Mouse (Mus musculus) left cerebral cortex, postnatal 14 days (tissue): ENCODE results near the gene St6galnac3. TPM values are rescaled to one million over a fixed set of nuclear protein-coding genes. Genes with fewer than 3 reads are reported as not detected.
"Not testable (repeated sequence)": the region's sequence is repeated elsewhere in the genome, so short reads cannot be mapped to it uniquely, and the experiment has no call there.

Source experiments
- DNase-seq, 2 experiments: peaks; one replicate each; pipeline ENCODE4 v3.0.0; 2021 to 2022; ENCODE audit warnings: low spot score in 2 of 2, mixed read lengths in 1 of 2
- intact Hi-C: fragments of 180-260 bp; cut with DNase I; formaldehyde crosslinking; loops from one replicate; pipeline ENCODE4 v1.15.1; 2025
- total RNA-seq, 2 experiments: library from RNA; stranded (reverse); gene quantifications; 2 replicates each; pipeline ENCODE4 v1.2.3; 2021

St6galnac3 gene
- total RNA-seq, 2 experiments from 2014 or later = 10.8 to 12.1 TPM

DNA sequence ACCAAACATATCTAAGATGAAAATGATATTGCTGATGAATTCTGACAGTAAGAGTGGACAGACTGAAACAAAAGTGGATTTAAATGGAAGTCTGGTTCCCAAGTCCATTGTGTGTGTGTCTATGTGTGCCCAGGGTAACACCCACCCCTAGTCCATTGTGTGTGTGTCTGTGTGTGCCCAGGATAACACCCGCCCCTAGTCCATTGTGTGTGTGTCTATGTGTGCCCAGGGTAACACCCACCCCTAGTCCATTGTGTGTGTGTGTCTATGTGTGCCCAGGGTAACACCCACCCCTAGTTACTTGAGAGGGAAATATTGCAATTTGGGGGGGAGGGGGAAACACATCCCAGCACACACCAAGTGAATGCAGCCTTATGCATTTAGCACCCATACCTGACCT lies 318.1 kb downstream of the St6galnac3 start:
- intact Hi-C loops = no loop called here
- no peak for DNase-seq

DNA sequence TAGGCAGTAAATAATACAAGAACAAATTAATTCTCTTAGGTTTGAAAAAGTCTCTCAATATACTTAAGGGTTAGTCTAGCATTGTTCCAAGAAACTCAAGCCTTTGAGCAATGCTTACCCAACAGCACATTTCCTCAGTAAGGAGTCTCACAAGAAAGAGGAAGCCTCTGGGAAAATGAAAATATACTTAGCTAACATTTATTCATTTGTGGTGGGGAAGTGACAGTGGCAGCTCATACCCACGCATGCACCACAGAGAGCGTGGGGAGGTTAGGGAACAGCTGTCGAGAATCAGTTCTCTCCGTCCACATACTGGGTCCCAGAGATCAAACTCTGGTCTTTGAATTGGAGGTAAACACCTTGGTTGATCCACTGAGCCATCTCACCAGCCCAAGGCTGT lies 318.8 kb downstream of the St6galnac3 start:
- intact Hi-C loops = no loop called here
- no peak for DNase-seq

DNA sequence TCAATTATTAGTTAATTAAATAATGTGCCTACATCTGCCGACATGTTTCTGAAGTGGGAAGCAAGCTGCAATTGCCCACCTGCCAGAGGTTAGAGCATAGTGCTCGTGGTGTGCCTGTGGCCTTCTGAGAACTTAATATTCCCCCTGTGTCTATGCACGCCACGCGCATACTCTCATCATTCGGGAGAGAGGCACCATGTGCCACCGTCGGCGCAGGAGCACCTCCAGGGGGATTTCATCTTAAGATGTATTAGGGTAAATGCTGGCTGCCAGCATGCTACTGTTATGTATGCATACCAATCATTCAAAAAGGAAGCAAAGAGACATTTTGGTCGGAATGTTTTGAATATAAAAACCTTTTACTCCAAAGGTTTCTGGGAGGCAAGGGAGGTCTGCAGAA lies 319.3 kb downstream of the St6galnac3 start:
- intact Hi-C loops = no loop called here
- no peak for DNase-seq

DNA sequence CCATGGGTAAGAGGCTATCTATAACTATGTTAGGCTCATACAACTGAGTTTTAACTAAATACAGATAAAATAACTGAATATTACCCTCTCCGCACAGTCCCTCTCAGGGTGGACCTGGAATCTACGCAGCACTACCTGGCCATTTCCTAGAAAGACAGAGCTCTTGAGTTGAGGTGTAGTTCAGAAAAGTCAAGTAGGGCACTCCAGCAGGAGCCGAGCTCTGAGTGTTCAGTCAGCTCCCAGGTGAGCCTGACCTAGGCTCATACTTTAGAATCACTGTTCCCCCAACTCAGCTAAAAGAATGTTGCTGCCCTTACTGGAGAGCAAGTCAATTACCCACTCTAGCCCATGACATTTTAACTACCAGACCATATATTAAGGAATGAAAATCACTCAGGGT lies 324.7 kb downstream of the St6galnac3 start:
- no peak for DNase-seq
- intact Hi-C loops = no loop called here

DNA sequence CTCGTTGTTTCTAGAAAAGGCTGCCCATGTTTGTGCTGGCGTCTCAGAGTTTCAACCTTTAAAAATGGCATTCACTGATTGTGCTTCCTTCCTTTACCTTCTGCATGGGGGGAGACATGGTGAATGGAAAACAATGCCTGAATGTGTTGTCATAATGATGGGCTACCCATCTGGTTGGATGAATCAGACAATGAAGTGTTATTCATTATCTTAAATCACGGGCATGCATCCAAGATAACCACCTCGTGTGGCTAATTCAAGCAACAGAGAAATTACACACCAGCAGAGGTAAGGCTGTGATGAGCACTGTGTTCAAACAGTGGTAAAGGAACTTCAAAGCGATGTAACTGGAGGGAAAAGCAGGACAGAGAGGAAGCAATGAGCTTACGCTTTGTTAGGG lies 325.4 kb downstream of the St6galnac3 start:
- intact Hi-C loops = loop anchor here (10.0 kb wide), 1 partner anchor 125 kb away; no protein-coding TSS in a partner anchor
- no peak for DNase-seq

DNA sequence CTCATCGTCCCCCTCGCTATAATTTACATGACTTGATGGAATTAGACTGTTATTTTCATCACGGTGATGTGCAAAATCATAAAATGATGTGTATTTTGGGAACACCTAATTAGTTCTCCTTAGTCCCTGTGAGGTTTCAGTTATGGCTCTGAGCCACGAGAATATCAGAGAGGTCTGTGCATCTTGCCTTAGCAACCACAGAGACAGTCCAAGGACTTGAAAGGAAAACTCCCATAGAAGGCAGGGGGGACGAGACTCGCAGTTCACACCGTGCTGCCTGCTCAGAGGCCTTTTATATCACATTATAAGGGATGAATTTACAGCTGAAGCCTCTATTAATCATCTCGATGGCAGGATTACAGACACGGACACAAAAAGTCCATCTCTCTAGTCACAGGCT lies 327.2 kb downstream of the St6galnac3 start:
- intact Hi-C loops = loop anchor here (10.0 kb wide), 1 partner anchor 123 kb away; no protein-coding TSS in a partner anchor
- DNase-seq = no peak

DNA sequence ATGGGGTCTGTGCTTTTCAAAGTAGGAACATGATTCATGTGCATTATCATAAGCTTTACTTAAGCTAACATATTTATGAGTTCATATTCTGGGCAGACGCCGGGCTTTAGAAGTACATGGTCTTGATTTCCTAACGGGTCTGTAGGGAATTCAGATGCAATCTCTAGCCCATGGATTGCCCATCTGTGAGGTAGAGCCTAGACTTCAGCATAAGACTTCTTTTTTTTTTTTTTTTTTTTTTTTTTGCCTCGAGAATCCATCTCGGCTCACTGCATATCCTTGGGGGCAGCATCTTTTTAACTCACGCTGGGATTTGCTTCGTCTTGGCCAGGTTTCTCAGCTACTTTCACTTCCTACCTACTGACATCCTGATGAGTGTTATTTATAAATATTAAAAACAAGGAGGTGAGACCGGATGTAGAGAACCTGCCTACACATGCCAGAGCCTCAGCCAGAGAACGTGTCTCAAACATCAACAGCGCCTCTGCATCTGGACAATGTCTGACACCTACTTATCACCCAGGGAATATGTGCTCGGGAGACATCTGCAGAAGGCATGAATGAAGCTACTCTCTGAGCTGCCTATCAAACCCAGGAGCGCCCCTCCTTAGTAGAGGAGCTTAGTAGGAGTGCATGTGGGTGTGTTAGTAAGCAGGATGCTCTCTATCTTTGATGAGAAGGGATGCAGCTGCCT lies 328.5 kb downstream of the St6galnac3 start:
- peak in 1 of 2 experiments; percentile 31 for DNase-seq
- intact Hi-C loops = loop anchor here (10.0 kb wide), 1 partner anchor 122 kb away; no protein-coding TSS in a partner anchor

DNA sequence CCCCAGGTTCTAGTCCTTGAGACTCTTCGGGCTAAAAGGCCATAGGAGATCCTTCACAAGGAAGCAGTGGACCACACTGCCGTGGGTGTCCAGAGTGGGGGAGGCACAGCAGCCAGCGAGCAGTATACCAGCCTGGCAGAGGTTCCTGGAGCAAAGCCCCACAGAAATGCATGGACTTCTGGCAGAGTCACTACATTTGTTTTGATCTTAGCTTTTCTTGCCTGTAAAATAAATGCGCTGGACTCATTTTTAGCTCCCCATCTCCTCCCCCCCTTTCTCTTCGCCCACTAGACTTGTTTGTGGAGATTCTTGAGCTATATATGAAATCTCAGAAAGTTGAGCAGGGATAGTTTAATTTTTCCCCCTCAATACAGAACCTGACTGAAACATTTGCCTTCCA lies 329.6 kb downstream of the St6galnac3 start:
- intact Hi-C loops = loop anchor here (10.0 kb wide), 1 partner anchor 121 kb away; no protein-coding TSS in a partner anchor
- DNase-seq = no peak

DNA sequence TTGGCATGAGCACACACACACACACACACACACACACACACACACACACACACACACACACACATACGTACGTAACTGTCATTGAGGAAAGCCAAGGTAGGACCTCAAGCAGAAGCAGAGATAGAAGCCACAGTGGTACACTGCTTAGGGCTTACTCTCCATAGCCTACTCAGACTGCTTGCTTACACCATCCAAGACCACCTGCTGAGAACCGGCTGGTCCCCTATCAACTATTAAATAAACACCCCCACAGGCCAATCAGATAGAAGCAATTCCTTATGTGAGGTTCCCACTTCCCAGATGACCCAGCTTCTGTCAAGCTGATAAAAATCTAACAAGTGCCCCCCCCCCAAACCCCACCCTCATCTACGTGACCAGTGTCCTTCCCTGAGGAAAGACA lies 330.2 kb downstream of the St6galnac3 start:
- intact Hi-C loops = loop anchor here (10.0 kb wide), 1 partner anchor 120 kb away; no protein-coding TSS in a partner anchor
- no peak for DNase-seq

DNA sequence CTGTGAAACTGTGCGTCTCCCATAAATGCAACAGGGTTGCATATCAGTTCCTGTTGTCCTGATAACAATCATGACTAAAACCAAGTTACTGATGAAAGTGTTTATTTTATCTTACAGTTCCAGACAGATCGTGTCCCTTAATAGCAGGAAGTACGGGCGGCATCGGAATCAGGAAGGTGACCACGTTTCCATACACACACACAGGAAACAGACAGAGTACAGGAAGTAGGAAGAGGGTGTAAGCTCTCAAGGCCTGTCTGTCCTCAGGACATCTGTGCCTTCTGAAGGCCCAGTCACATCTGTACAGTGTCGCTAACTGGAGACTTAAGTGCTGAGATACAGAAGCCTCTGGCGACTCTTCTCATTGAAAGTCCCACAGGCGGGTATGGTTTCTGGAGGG lies 330.8 kb downstream of the St6galnac3 start:
- intact Hi-C loops = loop anchor here (10.0 kb wide), 1 partner anchor 119 kb away; no protein-coding TSS in a partner anchor
- DNase-seq = no peak

DNA sequence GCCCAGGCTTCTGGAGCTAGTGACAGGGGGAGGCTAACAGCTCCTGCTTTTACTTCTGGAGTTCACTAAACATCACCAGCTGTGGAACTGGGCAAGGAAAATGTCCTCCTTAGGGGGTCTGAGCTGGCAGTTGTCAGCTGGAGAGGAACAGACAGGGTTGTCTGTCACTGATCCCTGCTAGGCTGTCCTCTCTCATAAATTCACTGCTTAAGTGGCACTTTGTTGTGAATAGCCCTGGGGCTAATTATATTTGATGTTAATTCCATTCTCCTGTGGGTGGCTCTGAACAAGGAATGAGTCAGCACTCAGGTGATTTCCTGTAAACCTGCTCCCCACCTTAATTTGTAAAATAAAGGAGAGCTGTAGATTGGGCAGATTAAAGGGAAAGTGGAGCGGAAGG lies 333.5 kb downstream of the St6galnac3 start:
- intact Hi-C loops = loop anchor here (10.0 kb wide), 1 partner anchor 117 kb away; no protein-coding TSS in a partner anchor
- DNase-seq = not testable (repeated sequence)

DNA sequence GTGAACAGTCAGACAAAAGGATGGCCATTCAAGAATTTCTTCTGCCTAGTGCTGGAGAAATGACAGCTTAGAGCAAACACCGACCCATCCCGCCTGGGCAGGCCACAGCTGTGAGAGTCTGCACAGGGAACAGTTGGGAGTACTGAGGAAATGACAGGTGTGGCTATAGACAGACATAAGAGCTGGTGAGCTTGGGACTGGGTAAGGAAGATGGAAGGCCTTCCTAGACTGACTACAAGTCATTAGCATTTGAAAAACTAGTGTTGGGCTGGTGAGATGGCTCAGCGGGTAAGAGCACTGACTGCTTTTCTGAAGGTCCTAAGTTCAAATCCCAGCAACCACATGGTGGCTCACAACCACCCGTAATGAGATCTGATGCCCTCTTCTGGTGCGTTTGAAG lies 340.3 kb downstream of the St6galnac3 start:
- intact Hi-C loops, DNase-seq: not testable (repeated sequence)

DNA sequence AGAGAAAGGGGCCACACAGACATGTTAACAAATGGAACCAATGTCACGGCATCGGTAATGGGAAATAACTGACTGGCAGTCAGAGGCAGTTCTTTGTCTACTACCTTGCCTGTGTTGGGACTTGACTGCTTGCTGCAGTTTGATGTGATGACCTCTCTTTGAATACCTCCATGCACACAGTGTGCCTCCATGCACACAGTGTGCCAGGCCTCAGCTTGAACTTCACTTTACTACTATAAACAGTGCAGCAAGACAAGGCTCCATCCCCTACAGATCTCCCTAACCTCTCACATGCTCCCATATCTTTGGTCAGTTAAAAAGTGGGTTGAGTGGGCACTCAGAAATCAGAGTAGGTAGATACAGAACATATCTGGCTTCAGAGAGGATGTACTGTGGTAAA lies 341.3 kb downstream of the St6galnac3 start:
- no peak for DNase-seq
- intact Hi-C loops = no loop called here

DNA sequence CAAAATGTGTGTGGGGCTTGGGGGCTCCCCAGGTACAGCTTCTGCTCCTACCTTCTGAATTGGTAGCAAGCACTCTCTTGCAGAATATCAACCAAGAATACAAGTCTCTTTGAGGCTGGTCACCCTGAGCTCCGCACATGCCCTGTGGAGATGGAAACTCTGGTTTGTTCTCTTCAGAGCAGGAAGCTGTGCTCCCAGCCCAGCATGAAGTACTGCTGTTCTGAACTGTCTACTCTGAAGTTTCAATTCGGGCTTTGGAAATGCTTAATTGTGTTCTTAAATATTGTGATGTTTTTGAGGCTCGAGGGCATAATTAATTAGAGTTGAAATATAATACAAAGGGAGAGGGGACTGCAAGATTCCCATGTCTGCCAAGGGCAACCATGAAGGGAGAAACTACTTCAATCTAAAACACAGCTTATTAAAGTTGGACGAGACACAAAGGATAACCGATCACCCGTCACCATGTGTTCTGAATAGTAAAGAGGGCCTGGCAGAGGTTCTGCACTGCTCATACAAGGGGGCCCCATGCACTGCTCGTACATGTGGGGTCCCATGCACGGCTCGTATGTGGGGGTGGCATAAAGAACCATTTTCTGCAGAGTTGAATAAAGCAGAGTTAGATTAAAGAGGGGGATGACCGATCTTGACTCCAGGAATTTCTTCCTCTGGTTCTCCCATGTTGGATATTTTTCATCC lies 359.8 kb downstream of the St6galnac3 start:
- intact Hi-C loops = no loop called here
- no peak for DNase-seq

DNA sequence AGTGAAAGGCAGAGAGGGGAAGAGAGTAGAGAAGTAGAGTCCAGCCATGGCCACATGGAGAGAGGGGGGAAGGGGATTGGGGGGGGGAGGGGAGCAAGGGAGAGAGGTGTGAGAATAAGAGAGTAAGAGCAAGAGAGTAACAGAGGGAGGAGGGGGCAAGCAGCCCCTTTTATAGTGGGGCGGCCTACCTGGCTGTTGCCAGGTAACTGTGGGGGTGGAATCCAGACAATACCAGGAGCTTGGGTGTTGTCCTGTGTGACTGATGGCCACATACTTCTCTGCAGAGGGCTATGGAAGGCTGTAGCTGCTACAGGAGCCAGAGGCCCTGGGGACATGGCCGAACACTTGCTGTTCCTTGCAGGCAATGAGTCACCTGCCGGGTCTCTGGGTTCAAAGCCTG lies 360.6 kb downstream of the St6galnac3 start:
- DNase-seq = no peak
- intact Hi-C loops = no loop called here

DNA sequence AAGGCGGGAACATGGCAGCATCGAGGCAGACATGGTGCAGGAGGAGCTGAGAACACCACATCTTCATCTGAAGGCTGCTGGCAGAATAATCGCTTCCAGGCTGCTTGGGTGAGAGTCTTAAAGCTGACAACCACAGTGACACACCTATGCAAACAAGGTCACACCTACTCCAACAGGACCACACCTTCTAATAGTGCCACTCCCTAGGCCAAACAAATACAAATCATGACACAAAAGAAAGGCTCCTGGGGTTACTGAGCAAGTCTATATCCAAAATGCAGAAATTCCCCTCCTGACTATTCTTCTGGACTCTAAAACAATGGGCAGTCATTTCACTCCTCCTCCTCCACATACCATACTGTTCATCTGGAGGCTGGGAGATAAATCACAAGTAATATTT lies 365.0 kb downstream of the St6galnac3 start:
- no peak for DNase-seq
- intact Hi-C loops = no loop called here

DNA sequence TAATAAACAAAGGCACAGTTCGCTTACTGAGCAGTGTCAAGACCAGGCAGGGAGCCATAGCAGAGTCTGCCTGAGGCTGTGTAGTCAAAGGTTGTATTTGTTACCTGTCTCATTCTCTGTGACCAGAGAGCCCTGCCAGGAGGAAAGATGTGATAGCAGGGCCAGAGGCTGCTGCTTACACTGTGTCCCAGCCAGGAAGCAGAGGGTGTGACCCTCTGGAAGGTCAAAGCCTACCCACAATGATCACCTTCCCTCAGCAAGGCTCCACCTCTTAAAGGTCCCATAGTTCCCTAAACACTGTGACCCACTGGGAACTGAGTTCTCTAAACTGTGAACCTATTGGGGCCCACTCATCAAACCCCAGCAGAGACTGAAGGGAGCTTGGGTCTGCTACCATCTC lies 368.9 kb downstream of the St6galnac3 start:
- no peak for DNase-seq
- intact Hi-C loops = no loop called here

DNA sequence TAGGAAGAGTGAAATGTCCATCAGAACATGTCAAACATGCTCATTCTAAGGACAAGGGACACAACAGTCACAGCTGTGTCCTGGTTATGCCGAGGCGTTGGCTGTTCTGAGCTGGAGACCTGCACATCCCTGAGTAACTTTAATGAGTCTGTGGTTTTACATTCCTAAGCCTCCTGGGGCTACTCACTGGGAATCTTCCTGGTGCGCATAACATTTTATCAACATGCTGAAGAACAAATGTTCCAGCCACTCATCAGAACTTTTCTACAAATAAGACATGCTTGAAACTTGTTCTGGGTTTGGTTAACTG lies 370.0 kb downstream of the St6galnac3 start:
- intact Hi-C loops = no loop called here
- DNase-seq = no peak

DNA sequence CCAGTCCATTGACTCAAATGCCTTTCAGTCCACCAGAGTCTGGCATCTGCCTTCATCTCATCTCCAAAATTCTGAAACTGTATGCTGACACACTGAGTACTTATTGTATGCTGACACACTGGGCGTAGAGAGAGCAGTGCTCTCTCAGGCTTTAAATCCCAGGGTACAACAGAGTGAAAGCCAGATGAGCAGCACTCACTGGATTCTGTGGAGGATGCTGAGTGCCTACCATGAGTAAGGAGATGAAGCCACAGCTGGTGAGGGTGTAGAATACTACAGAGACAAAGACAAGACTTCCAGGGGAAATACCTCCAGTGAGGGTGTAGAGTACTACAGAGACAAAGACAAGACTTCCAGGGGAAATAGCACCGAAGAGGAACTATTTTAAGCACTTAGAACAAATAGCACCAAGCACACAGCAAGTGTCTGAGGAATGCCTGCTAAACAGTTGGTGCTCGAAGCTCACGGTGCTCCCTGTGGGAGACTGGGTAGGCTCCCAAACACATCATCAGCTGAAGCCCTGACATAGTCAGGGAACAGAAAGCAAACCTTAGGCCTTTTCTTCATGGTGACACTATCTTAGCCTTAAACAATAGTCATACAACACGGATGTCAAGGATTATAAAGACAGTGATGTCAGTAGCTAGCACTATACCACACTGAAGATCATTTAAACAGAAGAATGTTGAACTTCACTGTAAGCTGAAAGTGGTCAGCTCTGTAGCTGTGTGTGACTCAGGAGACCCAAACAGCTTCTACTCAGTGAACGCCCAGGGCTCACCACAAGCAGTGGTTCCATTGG lies 370.6 kb downstream of the St6galnac3 start:
- DNase-seq = no peak
- intact Hi-C loops = no loop called here
